ENCODE assay signal across 9 mouse cellular contexts in genomic region chr4:124881341-124881908, GRCm38 (mm10). TPM values are rescaled to one million over a fixed set of nuclear protein-coding genes. Genes with fewer than 3 reads are reported as not detected.
DNase-seq lines count a peak whose midpoint lies in the region; ATAC-seq and TF ChIP-seq lines count a peak whose summit lies in the region.
"Had no signal": no experiment of that assay in that cellular context is flagged by ENCODE, and none has a peak within 500 bp of the region (broad histone marks: within the 10 kb centered on the region; RNA-seq: fewer than 3 reads in every experiment).

No protein-coding gene starts in this region.

- WGBS in heart, embryonic 13.5 days = under 1% methylated on average over 37 of the region's 37 CpGs
- WGBS in heart, adult 2 months = 2% methylated on average over 37 of the region's 37 CpGs
- under 1% methylated on average over 37 of the region's 37 CpGs for WGBS in neural tube, embryonic 11.5 days

- no peak for DNase-seq in heart, adult 2 months
- DNase-seq in cerebellum, adult 9-11 months = peak; percentile 63
- DNase-seq in frontal cortex, adult 2 months (ENCODE audit: extremely low spot score in 1 of 2, low spot score in 1 of 2) = peak; percentile 72 to 86
- peak; percentile 67 to 82 for DNase-seq in left cerebral cortex, adult 9 months (ENCODE audit: low spot score in 2 of 2)
- peak; percentile 93 for DNase-seq in neural tube, embryonic 11.5 days (ENCODE audit: low spot score)
- DNase-seq in spleen, postnatal 36 days (ENCODE audit: low spot score in 2 of 2) = no peak
- DNase-seq in kidney, postnatal 10 days = no peak

- H3K4me2 ChIP-seq in heart, embryonic 13.5 days = peak overlapping the region; percentile 66
- peak overlapping the region; percentile 53 for H3K4me2 ChIP-seq in neural tube, embryonic 11.5 days (ENCODE audit: low read depth)

- no peaks in the 10 kb centered on the region for H3K36me3 ChIP-seq in heart, embryonic 13.5 days
- H3K36me3 ChIP-seq in heart, adult 2 months (ENCODE audit: control insufficient read depth, insufficient read depth, low read length) = no peaks in the 10 kb centered on the region
- no peaks in the 10 kb centered on the region for H3K36me3 ChIP-seq in neural tube, embryonic 11.5 days (ENCODE audit: control insufficient read depth, insufficient read depth, low read length)

- no peak for TF ChIP-seq EP300 in heart, adult 2 months (IDR thresholded peaks at IDR 0.05; ENCODE audit: insufficient read depth, low read depth, low read length)

- peak overlapping the region; percentile 42 for H3K4me3 ChIP-seq in heart, embryonic 13.5 days
- no peak overlapping the region for H3K4me3 ChIP-seq in heart, adult 2 months
- H3K4me3 ChIP-seq in neural tube, embryonic 11.5 days (ENCODE audit: low read depth, low read length) = peak overlapping the region; percentile 40

- no peaks in the 10 kb centered on the region for H3K9me3 ChIP-seq in heart, embryonic 13.5 days
- no peaks in the 10 kb centered on the region for H3K9me3 ChIP-seq in neural tube, embryonic 11.5 days (ENCODE audit: control insufficient read depth, low read length)

- no peak for TF ChIP-seq CTCF in heart, adult 2 months (IDR thresholded peaks at IDR 0.05)

- peaks cover 85% of the 10 kb centered on the region for H3K27me3 ChIP-seq in heart, embryonic 13.5 days (replicated peaks)
- H3K27me3 ChIP-seq in heart, adult 2 months (ENCODE audit: control insufficient read depth, insufficient read depth, low read length) = peaks cover 14% of the 10 kb centered on the region
- peaks cover 26% of the 10 kb centered on the region for H3K27me3 ChIP-seq in neural tube, embryonic 11.5 days (ENCODE audit: control insufficient read depth, insufficient read depth, low read length)

- peaks cover 11% of the 10 kb centered on the region for H3K4me1 ChIP-seq in heart, embryonic 13.5 days
- no peaks in the 10 kb centered on the region for H3K4me1 ChIP-seq in heart, adult 2 months (ENCODE audit: control insufficient read depth, insufficient read depth, low read length)
- H3K4me1 ChIP-seq in neural tube, embryonic 11.5 days (ENCODE audit: control insufficient read depth, insufficient read depth, low read length) = peaks cover 2% of the 10 kb centered on the region; the same call in 1 of the 2 replicates

- ATAC-seq in heart, embryonic 13.5 days (ENCODE audit: extremely low read depth, insufficient number of reproducible peaks, low FRiP score, low TSS enrichment) = no peak
- peak; percentile 97 for ATAC-seq in neural tube, embryonic 11.5 days (ENCODE audit: insufficient read depth, low FRiP score, low TSS enrichment)

- no peak for TF ChIP-seq POLR2A in heart, adult 2 months (IDR thresholded peaks at IDR 0.05; ENCODE audit: insufficient read depth, low read depth, low read length)

- H3K27ac ChIP-seq in heart, embryonic 13.5 days (replicated peaks) = no peak overlapping the region
- H3K27ac ChIP-seq in heart, adult 2 months = no peak overlapping the region
- H3K27ac ChIP-seq in neural tube, embryonic 11.5 days (ENCODE audit: low read depth, low read length) = peak overlapping the region; percentile 34; the same call in 1 of the 2 replicates
- H3K27ac ChIP-seq: liver, embryonic 14.5 days had no signal

- no peak overlapping the region for H3K9ac ChIP-seq in heart, embryonic 13.5 days
- no peak overlapping the region for H3K9ac ChIP-seq in heart, adult 2 months (ENCODE audit: low read depth, low read length)
- H3K9ac ChIP-seq in neural tube, embryonic 11.5 days (ENCODE audit: low read length) = peak overlapping the region; percentile 19
- H3K9ac ChIP-seq: liver, embryonic 14.5 days had no signal

- intact Hi-C loops in heart, adult 2 months (cut with DNase I) = no loop called here

- no peaks in the 10 kb centered on the region for H3K79me2 ChIP-seq in heart, adult 2 months (replicated peaks; ENCODE audit: control insufficient read depth, insufficient read depth, low read length)

RNA-seq across cellular contexts. Expression of gene Epha10, which starts 0.7 kb away (rescaled TPM):
- 0.05 TPM in 1 of 2 replicates, not detected in the other for polyA plus RNA-seq in heart, embryonic 13.5 days (2015; fragmentation: Nextera tagmentation; extraction: Ambion mirVana)
- total RNA-seq in heart, adult 2 months (2021) = not detected
- 0.02 TPM in 1 of 2 replicates, not detected in the other for polyA plus RNA-seq in heart, adult 2 months (2012; rRNA removed)
- 49.8 and 50.9 TPM in 2 replicates for polyA plus RNA-seq in frontal cortex, adult 2 months (2012; rRNA removed)
- polyA plus RNA-seq in neural tube, embryonic 11.5 days (2014; fragmentation: Nextera tagmentation; extraction: Ambion mirVana) = 3.7 and 4.0 TPM in 2 replicates
- polyA plus RNA-seq: liver, embryonic 14.5 days had no signal

RNA-seq across cellular contexts. Expression of gene Maneal, which starts 19.5 kb away (rescaled TPM):
- polyA plus RNA-seq in heart, embryonic 13.5 days (2015; fragmentation: Nextera tagmentation; extraction: Ambion mirVana) = 0.15 TPM in 1 of 2 replicates, not detected in the other
- under 1 TPM; 0.23 to 0.34 TPM for total RNA-seq in heart, adult 2 months (2021)
- 0.41 and 0.88 TPM in 2 replicates for polyA plus RNA-seq in heart, adult 2 months (2012; rRNA removed)
- polyA plus RNA-seq in frontal cortex, adult 2 months (2012; rRNA removed) = 48.7 and 52.5 TPM in 2 replicates
- 9.1 and 11.8 TPM in 2 replicates for polyA plus RNA-seq in neural tube, embryonic 11.5 days (2014; fragmentation: Nextera tagmentation; extraction: Ambion mirVana)

RNA-seq across cellular contexts. Expression of gene 1110065P20Rik, which starts 30.4 kb away (rescaled TPM):
- 45.8 and 46.6 TPM in 2 replicates for polyA plus RNA-seq in heart, embryonic 13.5 days (2015; fragmentation: Nextera tagmentation; extraction: Ambion mirVana)
- total RNA-seq in heart, adult 2 months (2021) = 10 to 100 TPM; 18.6 to 20.4 TPM
- 26.3 and 28.0 TPM in 2 replicates for polyA plus RNA-seq in heart, adult 2 months (2012; rRNA removed)
- 91.4 and 98.1 TPM in 2 replicates for polyA plus RNA-seq in frontal cortex, adult 2 months (2012; rRNA removed)
- 36.5 and 41.5 TPM in 2 replicates for polyA plus RNA-seq in neural tube, embryonic 11.5 days (2014; fragmentation: Nextera tagmentation; extraction: Ambion mirVana)

RNA-seq across cellular contexts. Expression of gene Yrdc, which starts 30.9 kb away (rescaled TPM):
- 21.1 and 25.1 TPM in 2 replicates for polyA plus RNA-seq in heart, embryonic 13.5 days (2015; fragmentation: Nextera tagmentation; extraction: Ambion mirVana)
- total RNA-seq in heart, adult 2 months (2021) = 10 to 100 TPM; 21.6 to 22.6 TPM
- polyA plus RNA-seq in heart, adult 2 months (2012; rRNA removed) = 18.4 and 38.6 TPM in 2 replicates
- polyA plus RNA-seq in frontal cortex, adult 2 months (2012; rRNA removed) = 34.5 and 36.8 TPM in 2 replicates
- 50.8 and 58.1 TPM in 2 replicates for polyA plus RNA-seq in neural tube, embryonic 11.5 days (2014; fragmentation: Nextera tagmentation; extraction: Ambion mirVana)

RNA-seq across cellular contexts. Expression of gene 9930104L06Rik, which starts 55.4 kb away (rescaled TPM):
- polyA plus RNA-seq in heart, embryonic 13.5 days (2015; fragmentation: Nextera tagmentation; extraction: Ambion mirVana) = 10.0 and 10.5 TPM in 2 replicates
- total RNA-seq in heart, adult 2 months (2021) = 1 to 10 TPM; 6.1 to 8.4 TPM
- 5.9 and 7.5 TPM in 2 replicates for polyA plus RNA-seq in heart, adult 2 months (2012; rRNA removed)
- 20.9 and 21.3 TPM in 2 replicates for polyA plus RNA-seq in frontal cortex, adult 2 months (2012; rRNA removed)
- polyA plus RNA-seq in neural tube, embryonic 11.5 days (2014; fragmentation: Nextera tagmentation; extraction: Ambion mirVana) = 4.9 and 6.5 TPM in 2 replicates

Comparison
In these comparisons a context has a peak if more than half of its experiments do, and no peak if none do; other contexts are left out.
1. DNase-seq: peak in cerebellum, adult 9-11 months (single experiment), frontal cortex, adult 2 months (2 of 2), left cerebral cortex, adult 9 months (2 of 2) and neural tube, embryonic 11.5 days (single experiment); none in heart, adult 2 months (0 of 2), spleen, postnatal 36 days (0 of 2) and kidney, postnatal 10 days (single experiment).
2. RNA of gene Epha10, which starts 0.7 kb away (polyA plus RNA-seq): 49.8 to 50.9 TPM in frontal cortex, adult 2 months; 3.7 to 4.0 TPM in neural tube, embryonic 11.5 days, 0.05 TPM in heart, embryonic 13.5 days and 0.02 TPM in heart, adult 2 months; every median in the first group is over 10 times any median in the second.